Comparison of ENCODE assay signal across 17 mouse cellular contexts in genomic region chr6:34717651-34718050, GRCm38 (mm10).
DNase-seq lines count a peak whose midpoint lies in the region; ATAC-seq lines count a peak whose summit lies in the region.
"Had no signal": no experiment of that assay in that cellular context is flagged by ENCODE, and none has a peak within 500 bp of the region (broad histone marks: within the 10 kb centered on the region; RNA-seq: fewer than 3 reads in every experiment).

No protein-coding gene starts in this region.

- H3K36me3 ChIP-seq in forebrain, embryonic 10.5 days (replicated peaks): peaks cover 7% of the 10 kb centered on the region
- no peaks in the 10 kb centered on the region for H3K36me3 ChIP-seq in forebrain, embryonic 11.5 days (ENCODE audit: control insufficient read depth, insufficient read depth, low read length)
- H3K36me3 ChIP-seq in intestine, embryonic 14.5 days (ENCODE audit: control insufficient read depth, insufficient read depth, low read length): 0 out of 2 replicates have a peak, but pooled peaks cover 3% of the 10 kb centered on the region
- H3K36me3 ChIP-seq in intestine, embryonic 15.5 days: no peaks in the 10 kb centered on the region
- H3K36me3 ChIP-seq in liver, embryonic 15.5 days (replicated peaks): no peaks in the 10 kb centered on the region
- H3K36me3 ChIP-seq in midbrain, embryonic 16.5 days (ENCODE audit: control insufficient read depth, insufficient read depth, low read length): no peaks in the 10 kb centered on the region
- H3K36me3 ChIP-seq: embryonic facial prominence, embryonic 15.5 days had no signal

- no peak for ATAC-seq in forebrain, embryonic 11.5 days (replicated peaks; ENCODE audit: low FRiP score)
- no peak for ATAC-seq in intestine, embryonic 14.5 days (replicated peaks; ENCODE audit: low FRiP score, low TSS enrichment, low read depth)
- ATAC-seq in intestine, embryonic 15.5 days: no peak; the same call in 1 of the 2 replicates
- no peak for ATAC-seq in liver, embryonic 15.5 days (ENCODE audit: insufficient read depth)
- no peak for ATAC-seq in midbrain, embryonic 16.5 days
- ATAC-seq: forebrain, embryonic 16.5 days had no signal

- H3K4me2 ChIP-seq in forebrain, embryonic 11.5 days (ENCODE audit: low read depth, low read length, severe bottlenecking): no peak overlapping the region
- no peak overlapping the region for H3K4me2 ChIP-seq in intestine, embryonic 14.5 days (ENCODE audit: low read length)
- no peak overlapping the region for H3K4me2 ChIP-seq in intestine, embryonic 15.5 days (replicated peaks)
- H3K4me2 ChIP-seq in liver, embryonic 15.5 days: no peak overlapping the region
- H3K4me2 ChIP-seq in midbrain, embryonic 16.5 days (ENCODE audit: low read length): no peak overlapping the region
- H3K4me2 ChIP-seq: embryonic facial prominence, embryonic 15.5 days had no signal

- H3K4me3 ChIP-seq in forebrain, embryonic 10.5 days: no peak overlapping the region
- no peak overlapping the region for H3K4me3 ChIP-seq in forebrain, embryonic 11.5 days (ENCODE audit: low read depth, low read length)
- H3K4me3 ChIP-seq in intestine, embryonic 14.5 days (ENCODE audit: low read depth, low read length): no peak overlapping the region
- no peak overlapping the region for H3K4me3 ChIP-seq in intestine, embryonic 15.5 days (replicated peaks)
- no peak overlapping the region for H3K4me3 ChIP-seq in liver, embryonic 15.5 days (replicated peaks)
- H3K4me3 ChIP-seq in midbrain, embryonic 16.5 days (ENCODE audit: low read depth, low read length): no peak overlapping the region
- H3K4me3 ChIP-seq: embryonic facial prominence, embryonic 15.5 days; midbrain, embryonic 10.5 days had no signal

- H3K27me3 ChIP-seq in forebrain, embryonic 10.5 days (ENCODE audit: poor library complexity, severe bottlenecking): no peaks in the 10 kb centered on the region
- no peaks in the 10 kb centered on the region for H3K27me3 ChIP-seq in forebrain, embryonic 11.5 days (ENCODE audit: control insufficient read depth, insufficient read depth, low read length)
- H3K27me3 ChIP-seq in intestine, embryonic 14.5 days (replicated peaks; ENCODE audit: control insufficient read depth, insufficient read depth, low read length): no peaks in the 10 kb centered on the region
- no peaks in the 10 kb centered on the region for H3K27me3 ChIP-seq in intestine, embryonic 15.5 days (replicated peaks)
- H3K27me3 ChIP-seq in liver, embryonic 15.5 days: no peaks in the 10 kb centered on the region
- no peaks in the 10 kb centered on the region for H3K27me3 ChIP-seq in midbrain, embryonic 16.5 days (ENCODE audit: control insufficient read depth, insufficient read depth, low read depth, low read length)
- H3K27me3 ChIP-seq: embryonic facial prominence, embryonic 15.5 days had no signal

- 0 out of 2 replicates have a peak overlapping the region, but pooled peaks have one; percentile 15 for H3K27ac ChIP-seq in forebrain, embryonic 10.5 days
- no peak overlapping the region for H3K27ac ChIP-seq in forebrain, embryonic 11.5 days (ENCODE audit: low read depth, low read length)
- peak overlapping the region; percentile 9; the same call in 1 of the 2 replicates for H3K27ac ChIP-seq in intestine, embryonic 14.5 days (ENCODE audit: low read depth)
- H3K27ac ChIP-seq in intestine, embryonic 15.5 days: no peak overlapping the region
- peak overlapping the region; percentile 60; the same call in 1 of the 2 replicates for H3K27ac ChIP-seq in liver, embryonic 15.5 days (replicated peaks)
- no peak overlapping the region for H3K27ac ChIP-seq in midbrain, embryonic 16.5 days (ENCODE audit: low read length)
- H3K27ac ChIP-seq: embryonic facial prominence, embryonic 15.5 days; liver, embryonic 14.5 days; midbrain, embryonic 10.5 days had no signal

- no peak for DNase-seq in forebrain, embryonic 10.5 days (ENCODE audit: extremely low spot score, low spot score)
- DNase-seq in forebrain, embryonic 11.5 days (ENCODE audit: low spot score): no peak
- DNase-seq in intestine, embryonic 14.5 days (ENCODE audit: low spot score): no peak
- DNase-seq in ES-CJ7 (ENCODE audit: low read depth, low spot score): peak; percentile 35
- no peak for DNase-seq in urinary bladder, postnatal 14 days (ENCODE audit: low spot score)
- DNase-seq: adrenal gland, postnatal 10 days; cerebellum, postnatal 25 days; kidney, postnatal 25 days; right cerebral cortex, postnatal 4 days; thymus, postnatal 4 days had no signal

- 80% methylated on average over 4 of the region's 4 CpGs for WGBS in forebrain, embryonic 10.5 days
- WGBS in forebrain, embryonic 11.5 days: 83% methylated on average over 4 of the region's 4 CpGs
- 69% methylated on average over 4 of the region's 4 CpGs for WGBS in intestine, embryonic 14.5 days
- WGBS in intestine, embryonic 15.5 days: 77% methylated on average over 4 of the region's 4 CpGs
- WGBS in liver, embryonic 15.5 days (ENCODE audit: insufficient replicate concordance): 53% methylated on average over 4 of the region's 4 CpGs
- WGBS in midbrain, embryonic 16.5 days: 79% methylated on average over 4 of the region's 4 CpGs

- H3K9me3 ChIP-seq in forebrain, embryonic 10.5 days: no peaks in the 10 kb centered on the region
- H3K9me3 ChIP-seq in forebrain, embryonic 11.5 days (ENCODE audit: control insufficient read depth, low read length): no peaks in the 10 kb centered on the region
- H3K9me3 ChIP-seq in intestine, embryonic 14.5 days (ENCODE audit: control insufficient read depth, low read length): no peaks in the 10 kb centered on the region
- H3K9me3 ChIP-seq in intestine, embryonic 15.5 days: no peaks in the 10 kb centered on the region
- no peaks in the 10 kb centered on the region for H3K9me3 ChIP-seq in liver, embryonic 15.5 days (replicated peaks)
- no peaks in the 10 kb centered on the region for H3K9me3 ChIP-seq in midbrain, embryonic 16.5 days (replicated peaks; ENCODE audit: control insufficient read depth, low read length, poor library complexity, severe bottlenecking)
- H3K9me3 ChIP-seq: embryonic facial prominence, embryonic 15.5 days; midbrain, embryonic 10.5 days had no signal

- no peak overlapping the region for H3K9ac ChIP-seq in forebrain, embryonic 11.5 days (ENCODE audit: low read length)
- H3K9ac ChIP-seq in intestine, embryonic 14.5 days (ENCODE audit: low read length): no peak overlapping the region
- H3K9ac ChIP-seq in intestine, embryonic 15.5 days: no peak overlapping the region
- H3K9ac ChIP-seq in liver, embryonic 15.5 days: no peak overlapping the region
- H3K9ac ChIP-seq in midbrain, embryonic 16.5 days (ENCODE audit: low read depth, low read length): no peak overlapping the region
- H3K9ac ChIP-seq: embryonic facial prominence, embryonic 15.5 days; liver, embryonic 14.5 days had no signal

- H3K4me1 ChIP-seq in forebrain, embryonic 10.5 days: peaks cover 52% of the 10 kb centered on the region
- H3K4me1 ChIP-seq in forebrain, embryonic 11.5 days (replicated peaks; ENCODE audit: control insufficient read depth, insufficient read depth, low read length): peaks cover 4% of the 10 kb centered on the region; the same call in 1 of the 2 replicates
- H3K4me1 ChIP-seq in intestine, embryonic 14.5 days (replicated peaks; ENCODE audit: control insufficient read depth, insufficient read depth, low read length): peaks cover 27% of the 10 kb centered on the region
- H3K4me1 ChIP-seq in intestine, embryonic 15.5 days (replicated peaks): peaks cover 20% of the 10 kb centered on the region; the same call in 1 of the 2 replicates
- peaks cover 32% of the 10 kb centered on the region for H3K4me1 ChIP-seq in liver, embryonic 15.5 days (replicated peaks)
- H3K4me1 ChIP-seq in midbrain, embryonic 16.5 days (ENCODE audit: control insufficient read depth, insufficient read depth, low read length): no peaks in the 10 kb centered on the region

Comparison
In these comparisons a context has a peak if more than half of its experiments do, and no peak if none do; other contexts are left out.
1. H3K27ac ChIP-seq: peak in forebrain, embryonic 10.5 days (single experiment), intestine, embryonic 14.5 days (single experiment) and liver, embryonic 15.5 days (single experiment); none in forebrain, embryonic 11.5 days (single experiment), intestine, embryonic 15.5 days (single experiment) and midbrain, embryonic 16.5 days (single experiment).